In the genomic region with DNA sequence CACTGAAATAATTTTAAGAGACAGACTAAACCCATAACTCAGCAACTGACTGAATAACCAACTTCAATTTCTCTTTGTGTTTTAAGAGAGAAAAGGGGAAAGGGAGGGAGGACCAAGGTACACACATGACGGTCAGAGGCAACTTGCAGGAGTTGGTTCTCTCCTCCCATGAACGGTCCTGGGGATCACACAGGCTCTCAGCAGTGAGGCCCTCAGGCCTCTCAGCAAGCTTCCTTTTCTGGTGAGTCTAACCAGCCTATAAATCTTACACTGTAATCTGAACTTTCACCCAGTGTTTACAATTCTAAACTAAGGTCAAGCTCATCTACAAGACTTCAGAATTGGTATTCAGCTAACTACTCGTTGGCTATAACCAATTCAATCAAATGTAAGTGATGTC, we compare ENCODE assay signal across 11 mouse cellular contexts. TPM values are rescaled to one million over a fixed set of nuclear protein-coding genes. Genes with fewer than 3 reads are reported as not detected.
DNase-seq lines count a peak whose midpoint lies in the region; ATAC-seq and TF ChIP-seq lines count a peak whose summit lies in the region.
"Had no signal": no experiment of that assay in that cellular context is flagged by ENCODE, and none has a peak within 500 bp of the region (broad histone marks: within the 10 kb centered on the region; RNA-seq: fewer than 3 reads in every experiment).

No protein-coding gene starts in this region.

- peak overlapping the region; percentile 17 for H3K4me3 ChIP-seq in heart, embryonic 11.5 days (ENCODE audit: low read depth, low read length)
- H3K4me3 ChIP-seq in neural tube, embryonic 12.5 days = no peak overlapping the region
- H3K4me3 ChIP-seq in liver, adult 2 months (ENCODE audit: insufficient read depth, low read depth, low read length) = peak overlapping the region; percentile 77
- H3K4me3 ChIP-seq: myocyte had no signal

- no peak overlapping the region for H3K27ac ChIP-seq in heart, embryonic 11.5 days (ENCODE audit: low read depth, low read length)
- H3K27ac ChIP-seq in neural tube, embryonic 12.5 days = no peak overlapping the region
- H3K27ac ChIP-seq in liver, adult 2 months (replicated peaks; ENCODE audit: insufficient read depth, low read depth, low read length) = peak overlapping the region; percentile 40

- DNase-seq in heart, adult 18-20 months = no peak
- DNase-seq in neural tube, embryonic 10.5 days (ENCODE audit: extremely low spot score, low spot score) = no peak
- peak; percentile 68 for DNase-seq in liver, adult 2 months (ENCODE audit: extremely low read depth, low read depth, low spot score)
- peak; percentile 24 for DNase-seq in splenic B cell, adult 2 months (ENCODE audit: low read depth, low spot score)
- no peak for DNase-seq in layer of hippocampus, postnatal 25 days (ENCODE audit: extremely low spot score in 1 of 2, low spot score in 1 of 2)
- DNase-seq: layer of hippocampus, postnatal 36 days; thymus, postnatal 25 days had no signal

- peak overlapping the region; percentile 82 for H3K4me2 ChIP-seq in heart, embryonic 11.5 days
- H3K4me2 ChIP-seq in neural tube, embryonic 12.5 days (replicated peaks) = peak overlapping the region; percentile 65

- TF ChIP-seq CTCF in liver, adult 2 months (IDR thresholded peaks at IDR 0.05; ENCODE audit: low read depth, low read length) = no peak

- H3K9me3 ChIP-seq in heart, embryonic 11.5 days (replicated peaks; ENCODE audit: control insufficient read depth, low read length) = no peaks in the 10 kb centered on the region
- H3K9me3 ChIP-seq in neural tube, embryonic 12.5 days = no peaks in the 10 kb centered on the region

- no peak overlapping the region; the same call in 1 of the 2 replicates for H3K9ac ChIP-seq in heart, embryonic 11.5 days (ENCODE audit: low read depth, low read length)
- no peak overlapping the region for H3K9ac ChIP-seq in neural tube, embryonic 12.5 days
- peak overlapping the region; percentile 79 for H3K9ac ChIP-seq in liver, adult 2 months (ENCODE audit: low read depth, low read length)

- ATAC-seq in heart, embryonic 11.5 days (replicated peaks; ENCODE audit: insufficient number of reproducible peaks, low FRiP score, low TSS enrichment) = no peak
- ATAC-seq in neural tube, embryonic 12.5 days (ENCODE audit: low FRiP score, low read depth) = no peak
- ATAC-seq in CD4-positive, CD25-positive, alpha-beta regulatory T cell, adult 4 months = no peak

- peaks cover 18% of the 10 kb centered on the region; the same call in 1 of the 2 replicates for H3K79me2 ChIP-seq in liver, adult 2 months (ENCODE audit: control insufficient read depth, insufficient read depth, low read length)

- peaks cover 11% of the 10 kb centered on the region for H3K4me1 ChIP-seq in heart, embryonic 11.5 days (ENCODE audit: control insufficient read depth, insufficient read depth, low read length)
- H3K4me1 ChIP-seq in neural tube, embryonic 12.5 days = peaks cover 18% of the 10 kb centered on the region
- H3K4me1 ChIP-seq in liver, adult 2 months (ENCODE audit: control insufficient read depth, insufficient read depth, low read length) = peaks cover 2% of the 10 kb centered on the region; the same call in 1 of the 2 replicates

- WGBS in heart, embryonic 11.5 days (ENCODE audit: insufficient replicate concordance) = 71% methylated on average over 3 of the region's 3 CpGs
- 59% methylated on average over 3 of the region's 3 CpGs for WGBS in neural tube, embryonic 12.5 days
- 13% methylated on average over 3 of the region's 3 CpGs for WGBS in liver, adult 2 months

- no peaks in the 10 kb centered on the region for H3K27me3 ChIP-seq in heart, embryonic 11.5 days (ENCODE audit: control insufficient read depth, insufficient read depth, low read length)
- no peaks in the 10 kb centered on the region for H3K27me3 ChIP-seq in neural tube, embryonic 12.5 days (replicated peaks)
- H3K27me3 ChIP-seq in liver, adult 2 months (ENCODE audit: control insufficient read depth, insufficient read depth, low read length) = no peaks in the 10 kb centered on the region
- H3K27me3 ChIP-seq in splenic B cell, adult 2 months (ENCODE audit: control insufficient read depth, insufficient read depth, low read length, poor library complexity, severe bottlenecking) = no peaks in the 10 kb centered on the region

- TF ChIP-seq POLR2A in liver, adult 2 months (IDR thresholded peaks at IDR 0.05; ENCODE audit: extremely low read depth, insufficient read depth, low read length) = no peak

- H3K36me3 ChIP-seq in heart, embryonic 11.5 days (ENCODE audit: control insufficient read depth, insufficient read depth, low read length) = no peaks in the 10 kb centered on the region
- peaks cover 11% of the 10 kb centered on the region; the same call in 1 of the 2 replicates for H3K36me3 ChIP-seq in neural tube, embryonic 12.5 days
- H3K36me3 ChIP-seq in liver, adult 2 months (ENCODE audit: control insufficient read depth, insufficient read depth, low read length) = peaks cover 30% of the 10 kb centered on the region
- peaks cover 2% of the 10 kb centered on the region; the same call in 1 of the 2 replicates for H3K36me3 ChIP-seq in splenic B cell, adult 2 months (ENCODE audit: control insufficient read depth, insufficient read depth, low read length, poor library complexity, severe bottlenecking)

RNA-seq across cellular contexts. Expression of a gene that starts 12.3 kb away (rescaled TPM):
- 31.6 and 36.5 TPM in 2 replicates for polyA plus RNA-seq in heart, embryonic 11.5 days (2014; fragmentation: Nextera tagmentation; extraction: Ambion mirVana)
- total RNA-seq in heart, adult 18-20 months (2021) = 100 to 1,000 TPM; 151 to 198 TPM
- polyA plus RNA-seq in neural tube, embryonic 12.5 days (2016; fragmentation: Nextera tagmentation; extraction: Ambion mirVana) = 74.9 and 76.6 TPM in 2 replicates
- 95.9 and 237 TPM in 2 replicates for total RNA-seq in liver, adult 2 months (2014; rRNA removed)
- 6.6 and 11.0 TPM in 2 replicates for polyA plus RNA-seq in liver, adult 2 months (2012; rRNA removed)
- polyA plus RNA-seq in CD4-positive, CD25-positive, alpha-beta regulatory T cell, adult 4 months (2017; shearing (Covaris generic)) = 10 to 100 TPM; 46.5 to 51.5 TPM
- total RNA-seq in layer of hippocampus, postnatal 25 days (2021) = 10 to 100 TPM; 69.6 to 87.4 TPM

Comparison
In these comparisons a context has a peak if more than half of its experiments do, and no peak if none do; other contexts are left out.
1. DNase-seq: peak in liver, adult 2 months (single experiment) and splenic B cell, adult 2 months (single experiment); none in heart, adult 18-20 months (0 of 2), neural tube, embryonic 10.5 days (single experiment) and layer of hippocampus, postnatal 25 days (0 of 2).